Mouse (Mus musculus) gonadal fat pad, adult 2 months (tissue): ENCODE results near the gene Magt1. TPM values are rescaled to one million over a fixed set of nuclear protein-coding genes. Genes with fewer than 3 reads are reported as not detected.
"Not testable (repeated sequence)": the region's sequence is repeated elsewhere in the genome, so short reads cannot be mapped to it uniquely, and the experiment has no call there.

ENCODE experiments used
- DNase-seq: peaks from one replicate; pipeline ENCODE4 v3.0.0-alpha.2; 2012; ENCODE audit warnings: low read depth
- polyA plus RNA-seq: library from polyadenylated mRNA; depleted of rRNA; stranded (reverse); fragments of >200 nt; gene quantifications from 2 replicates; pipeline ENCODE4 v1.2.3, GENCODE M21; 2012; rRNA removed

Gene Magt1
- polyA plus RNA-seq, 1 experiment: 12.2 TPM

- no peak for DNase-seq
These were observed 57.7 kb downstream of the Magt1 start for GRCm38 (mm10) chrX:105953999-105954398.

GRCm38 (mm10) chrX:105946357-105946756 lies 65.3 kb downstream of the Magt1 start:
- DNase-seq: no peak

GRCm38 (mm10) chrX:105939245-105939644 lies 72.5 kb downstream of the Magt1 start:
- no peak for DNase-seq

- no peak for DNase-seq
These were observed 74.0 kb downstream of the Magt1 start for GRCm38 (mm10) chrX:105937736-105938135.

GRCm38 (mm10) chrX:105934341-105934740 lies 77.4 kb downstream of the Magt1 start:
- DNase-seq: no peak

GRCm38 (mm10) chrX:105929478-105930038 lies 82.1 kb downstream of the Magt1 start:
- no peak for DNase-seq

GRCm38 (mm10) chrX:105928861-105929477 lies 82.7 kb downstream of the Magt1 start, which contains the start of gene Atrx:
TSS of gene Atrx (minus strand) at chrX:105929403.
- DNase-seq: no peak

- no peak for DNase-seq
These were observed 83.5 kb downstream of the Magt1 start for GRCm38 (mm10) chrX:105927941-105928860.

- DNase-seq: no peak
These were observed 85.5 kb downstream of the Magt1 start for GRCm38 (mm10) chrX:105926121-105926735.

GRCm38 (mm10) chrX:105924326-105925070 lies 87.2 kb downstream of the Magt1 start:
- no peak for DNase-seq

- no peak for DNase-seq
These were observed 87.8 kb downstream of the Magt1 start for GRCm38 (mm10) chrX:105923896-105924295.

- not testable (repeated sequence) for DNase-seq
These were observed 88.7 kb downstream of the Magt1 start for GRCm38 (mm10) chrX:105922986-105923385.

- no peak for DNase-seq
These were observed 90.3 kb downstream of the Magt1 start for GRCm38 (mm10) chrX:105921421-105921820.

Other genes with a start within 250 kb of the Magt1 start
- 0.06 and 0.22 TPM in 2 replicates for gene Fgf16, start 247.6 kb downstream of the Magt1 start, polyA plus RNA-seq
- 28.5 and 36.7 TPM in 2 replicates for gene Atrx, start 82.5 kb downstream of the Magt1 start, polyA plus RNA-seq
- gene Cox7b, start 3.8 kb upstream of the Magt1 start, polyA plus RNA-seq: 190 and 306 TPM in 2 replicates
- 10.7 and 11.9 TPM in 2 replicates for gene Atp7a, start 15.4 kb upstream of the Magt1 start, polyA plus RNA-seq
- 0.82 and 1.0 TPM in 2 replicates for gene Tlr13, start 131.3 kb upstream of the Magt1 start, polyA plus RNA-seq
- 112 and 147 TPM in 2 replicates for gene Pgk1, start 175.2 kb upstream of the Magt1 start, polyA plus RNA-seq
- 7.1 and 7.9 TPM in 2 replicates for gene Taf9b, start 209.3 kb upstream of the Magt1 start, polyA plus RNA-seq
- not detected in 2 replicates for gene Fnd3c2, start 243.5 kb upstream of the Magt1 start, polyA plus RNA-seq